Mouse (Mus musculus) forebrain, embryonic 12.5 days (tissue): ENCODE data around the gene Doc2g. TPM values are rescaled to one million over a fixed set of nuclear protein-coding genes. Genes with fewer than 3 reads are reported as not detected.
A peak's percentile ranks its signal among the peaks of the same experiment; 100 is the strongest.
"Not testable (repeated sequence)": the region's sequence is repeated elsewhere in the genome, so short reads cannot be mapped to it uniquely, and the experiment has no call there.

Experiments
- ATAC-seq: fragments of 200-750 bp; cut with Nextera tagmentation; 2 replicates; pipeline ENCODE4 v1.8.0; 2017; ENCODE audit warnings: moderate TSS enrichment; ENCODE audit not compliant: low FRiP score
- H3K27ac ChIP-seq: fragments of 300-500 bp; sonication (generic); 2 replicates; pipeline ENCODE4 v1.5.1; 2016; ENCODE audit warnings: mild to moderate bottlenecking
- H3K27me3 ChIP-seq: fragments of 300-500 bp; sonication (generic); 2 replicates; pipeline ENCODE4 v1.6.1; 2016; ENCODE audit warnings: mild to moderate bottlenecking
- H3K36me3 ChIP-seq: fragments of 300-500 bp; sonication (generic); replicated peaks from 2 replicates; pipeline ENCODE4 v1.6.1; 2016; ENCODE audit warnings: mild to moderate bottlenecking
- H3K4me1 ChIP-seq: fragments of 300-500 bp; sonication (generic); 2 replicates; pipeline ENCODE4 v1.6.1; 2016
- H3K4me2 ChIP-seq: fragments of 300-500 bp; sonication (generic); 2 replicates; pipeline ENCODE4 v1.6.1; 2016; ENCODE audit warnings: mild to moderate bottlenecking, moderate library complexity
- H3K4me3 ChIP-seq: fragments of 300-500 bp; sonication (generic); replicated peaks from 2 replicates; pipeline ENCODE4 v1.5.1; 2016; ENCODE audit warnings: mild to moderate bottlenecking
- H3K9ac ChIP-seq: fragments of 300-500 bp; sonication (generic); 2 replicates; pipeline ENCODE4 v1.6.1; 2016; ENCODE audit warnings: mild to moderate bottlenecking
- H3K9me3 ChIP-seq: fragments of 300-500 bp; sonication (generic); 2 replicates; pipeline ENCODE4 v1.6.1; 2016
- WGBS: fragments of 180-500 bp; shearing (Covaris S2); methylation state at CpG from one replicate; pipeline ENCODE4 v1.1.7; 2016; 5-methylcytosine and 5-hydroxymethylcytosine counted together
- polyA plus RNA-seq: library from polyadenylated mRNA; unstranded; fragments of >200 nt; fragmentation: Nextera tagmentation; extraction: Ambion mirVana; gene quantifications from 2 replicates; pipeline ENCODE4 v1.2.1, GENCODE M21; 2016

The Doc2g gene
- polyA plus RNA-seq, 1 experiment from 2014 or later: 6.3 TPM

DNA sequence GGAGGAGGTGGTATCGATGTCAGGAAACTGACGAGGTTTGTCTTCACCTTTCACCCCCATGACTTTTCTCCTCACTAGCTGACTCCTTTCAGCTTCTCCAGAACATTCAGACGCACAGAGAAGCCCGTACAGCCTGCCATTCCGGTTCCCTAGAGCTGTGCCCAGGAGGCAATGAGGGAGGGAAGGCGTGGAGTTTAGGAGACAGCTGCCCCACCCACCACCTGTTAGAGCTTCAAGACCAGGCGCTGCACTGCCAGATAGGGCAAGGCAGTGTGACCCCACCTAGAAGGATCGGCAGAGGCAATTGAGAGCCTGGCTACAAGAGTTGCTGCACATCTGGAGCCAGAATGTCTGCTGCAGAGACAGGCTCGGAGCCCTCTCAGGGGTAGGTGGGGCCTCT is 30.9 kb upstream of the Doc2g start, which contains the start of gene Aldh3b2:
Gene Aldh3b2, plus strand, starts transcription at position 100 of the 400 bp plus-strand sequence.
- WGBS: 60% methylated on average over 9 of the region's 9 CpGs
- Histone ChIP-seq H3K27ac (no peak within 1 kb of the TSS), H3K4me2 (no peak within 1 kb of the TSS)

DNA sequence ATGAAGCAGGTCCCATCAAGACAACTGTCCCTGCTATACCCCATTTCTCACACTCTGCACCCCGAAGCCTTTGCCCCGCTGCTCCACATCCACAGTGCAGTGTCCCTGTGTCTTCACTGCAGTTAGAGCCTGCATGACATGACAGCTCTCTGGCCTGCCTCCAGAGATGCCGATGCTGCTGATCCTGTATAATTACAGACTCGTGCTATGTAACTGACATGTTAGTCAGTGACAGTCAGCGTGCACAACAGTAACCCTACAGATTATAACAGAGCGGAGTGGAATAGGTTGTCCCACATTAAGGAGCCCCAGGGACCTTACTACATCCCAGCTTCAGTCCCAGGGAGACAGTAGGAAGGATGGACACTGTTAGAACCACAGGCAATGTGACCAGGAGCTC is 28.5 kb upstream of the Doc2g start:
- not testable (repeated sequence) for H3K27me3 ChIP-seq, H3K4me2 ChIP-seq, H3K9me3 ChIP-seq, H3K9ac ChIP-seq, ATAC-seq, H3K4me3 ChIP-seq, H3K4me1 ChIP-seq, H3K36me3 ChIP-seq, H3K27ac ChIP-seq
- WGBS: 87% methylated on average over 6 of the region's 6 CpGs

More for the DNA sequence above, 30.9 kb upstream of the Doc2g start, which contains the start of gene Aldh3b2:
- no peak for ATAC-seq
- no peaks in the 10 kb centered on the region for H3K27me3 ChIP-seq
- H3K4me3 ChIP-seq: no peak within 1 kb of the TSS
- H3K4me1 ChIP-seq: no peaks in the 10 kb centered on the region
- H3K9ac ChIP-seq: no peak within 1 kb of the TSS
- no peaks in the 10 kb centered on the region for H3K9me3 ChIP-seq
- no peaks in the 10 kb centered on the region for H3K36me3 ChIP-seq

DNA sequence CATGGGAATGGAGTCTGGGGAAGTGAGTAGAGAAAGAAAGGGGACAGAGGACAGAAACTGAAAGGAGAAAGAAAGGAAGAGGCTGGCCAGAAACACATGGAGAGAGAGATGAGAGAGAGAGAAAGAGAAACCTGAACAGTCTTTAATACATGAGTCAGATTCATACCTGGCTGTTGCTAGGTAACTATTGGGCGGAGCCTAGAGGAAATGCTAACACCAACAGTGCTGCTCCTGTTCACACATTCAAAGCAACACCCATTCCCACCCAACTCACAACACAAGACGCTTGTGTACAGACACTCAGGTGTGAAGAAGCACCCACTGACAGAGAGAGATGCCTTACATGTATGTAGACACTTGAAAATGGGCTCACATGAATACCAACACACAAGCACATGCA is 27.2 kb upstream of the Doc2g start:
- Histone ChIP-seq H3K9me3 (no peaks in the 10 kb centered on the region), H3K36me3 (no peaks in the 10 kb centered on the region), H3K4me1 (no peaks in the 10 kb centered on the region), H3K4me3 (no peak overlapping the region), H3K27ac (no peak overlapping the region), H3K4me2 (no peak overlapping the region), H3K9ac (no peak overlapping the region), H3K27me3 (no peaks in the 10 kb centered on the region)
- WGBS: 91% methylated on average over 2 of the region's 2 CpGs
- ATAC-seq: no peak

DNA sequence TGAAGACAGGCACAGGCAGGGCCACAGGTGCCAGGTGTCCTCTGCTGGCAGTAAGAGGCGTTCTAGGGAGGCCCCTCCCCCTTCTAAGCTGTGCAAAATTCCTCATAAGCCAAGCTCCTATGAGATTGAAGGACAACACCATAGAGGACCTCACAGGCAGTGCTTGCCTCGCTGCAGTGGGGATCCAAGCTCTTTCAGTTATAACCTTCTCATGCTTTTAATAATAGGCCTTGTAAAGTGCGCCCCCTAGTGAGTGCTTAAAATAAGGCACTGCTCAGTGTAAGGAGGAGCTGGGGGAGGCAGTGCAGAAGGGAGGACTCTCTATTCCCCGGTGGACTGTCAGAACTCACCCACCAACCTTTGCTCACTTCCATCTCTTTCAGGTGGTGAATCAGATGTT is 22.8 kb upstream of the Doc2g start:
- 16% methylated on average over 4 of the region's 4 CpGs for WGBS
- peak; percentile 68 for ATAC-seq
- H3K9me3 ChIP-seq: no peaks in the 10 kb centered on the region

DNA sequence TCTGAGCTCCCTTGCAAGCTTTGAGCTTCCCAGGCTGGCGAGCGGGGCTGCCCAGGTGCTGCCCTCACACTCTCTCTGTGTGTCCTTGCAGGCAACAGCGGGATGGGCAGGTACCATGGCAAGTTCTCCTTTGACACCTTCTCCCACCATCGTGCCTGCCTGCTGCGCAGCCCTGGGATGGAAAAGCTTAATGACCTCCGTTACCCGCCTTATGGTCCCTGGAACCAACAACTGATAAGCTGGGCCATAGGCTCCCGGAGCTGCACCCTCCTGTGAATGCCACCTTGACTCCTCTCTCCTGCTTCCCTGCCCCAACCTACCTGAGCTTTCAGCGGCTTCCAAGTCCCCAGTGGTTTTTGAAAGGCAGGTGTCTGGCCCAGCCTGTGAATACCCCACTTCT is 22.2 kb upstream of the Doc2g start:
- no peak overlapping the region for H3K4me3 ChIP-seq
- 79% methylated on average over 9 of the region's 9 CpGs for WGBS
- H3K9me3 ChIP-seq: no peaks in the 10 kb centered on the region
- ATAC-seq: no peak
- peaks cover 17% of the 10 kb centered on the region for H3K4me1 ChIP-seq
- H3K9ac ChIP-seq: no peak overlapping the region
- H3K4me2 ChIP-seq: no peak overlapping the region
- no peaks in the 10 kb centered on the region for H3K36me3 ChIP-seq
- H3K27ac ChIP-seq: no peak overlapping the region
- H3K27me3 ChIP-seq: no peaks in the 10 kb centered on the region

More for the DNA sequence above, 22.8 kb upstream of the Doc2g start:
- Histone ChIP-seq H3K4me3 (no peak overlapping the region), H3K27ac (no peak overlapping the region), H3K27me3 (no peaks in the 10 kb centered on the region), H3K9ac (no peak overlapping the region), H3K4me1 (peaks cover 14% of the 10 kb centered on the region), H3K4me2 (no peak overlapping the region), H3K36me3 (no peaks in the 10 kb centered on the region)

DNA sequence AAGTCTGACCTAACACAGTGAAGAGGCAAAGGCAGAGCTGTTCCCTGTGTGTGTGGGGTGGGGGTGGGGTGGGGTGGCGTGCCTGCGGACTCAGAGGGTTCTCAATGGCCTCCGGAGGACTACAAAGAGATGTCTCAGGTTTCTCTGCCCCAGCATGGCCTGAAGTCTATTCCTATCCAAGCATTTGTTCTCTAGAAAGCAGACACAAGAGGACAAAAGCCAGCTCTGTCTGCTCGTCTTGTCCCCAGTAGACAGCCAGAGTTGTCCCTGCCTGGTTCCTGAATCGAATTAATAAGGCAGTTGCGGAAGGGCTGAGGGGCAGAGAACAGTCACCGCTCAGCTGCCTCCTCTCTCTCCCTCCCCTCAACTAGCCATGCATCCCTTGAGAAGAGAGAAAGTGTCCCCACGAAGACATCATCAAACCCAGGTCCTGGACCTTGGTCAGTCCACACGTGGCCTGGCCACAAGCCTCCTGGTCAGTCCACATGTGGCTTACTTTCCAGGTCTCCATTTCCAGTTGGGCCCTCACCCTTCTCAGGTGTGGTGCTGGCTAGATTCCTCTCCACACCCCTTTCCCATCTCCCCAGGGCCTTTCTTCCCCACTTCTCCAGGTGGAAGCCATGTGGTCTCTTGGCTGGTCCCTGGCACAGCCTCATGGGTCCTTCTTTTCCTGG is 19.4 kb upstream of the Doc2g start:
- H3K4me3 ChIP-seq: no peak overlapping the region
- no peak overlapping the region for H3K27ac ChIP-seq
- H3K9me3 ChIP-seq: peaks cover 3% of the 10 kb centered on the region; the same call in 1 of the 2 replicates
- H3K4me1 ChIP-seq: peaks cover 17% of the 10 kb centered on the region
- H3K36me3 ChIP-seq: no peaks in the 10 kb centered on the region
- H3K9ac ChIP-seq: no peak overlapping the region
- H3K27me3 ChIP-seq: no peaks in the 10 kb centered on the region
- no peak overlapping the region for H3K4me2 ChIP-seq
- ATAC-seq: no peak
- 36% methylated on average over 9 of the region's 9 CpGs for WGBS

DNA sequence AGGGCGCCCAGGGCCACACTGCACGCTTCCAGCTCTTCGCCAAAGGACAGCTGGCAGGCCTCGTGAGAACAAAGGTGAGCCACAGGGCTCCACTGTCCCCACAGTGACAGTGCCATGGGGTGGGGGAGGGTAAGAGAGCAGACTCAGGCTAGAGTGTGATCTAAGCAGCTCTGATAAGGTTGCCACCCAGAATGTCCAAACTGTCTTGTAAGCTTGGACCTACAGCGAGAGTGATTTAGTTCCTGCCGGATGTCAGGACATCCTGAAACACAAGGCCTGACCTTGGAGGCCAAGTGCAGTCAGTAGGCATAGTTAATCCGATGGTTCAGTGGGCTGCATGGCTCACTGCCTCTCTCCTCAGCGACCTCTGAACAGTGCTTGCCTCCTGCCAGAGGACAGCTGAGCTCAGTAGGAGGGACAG is 17.8 kb upstream of the Doc2g start:
- ATAC-seq: no peak
- no peaks in the 10 kb centered on the region for H3K36me3 ChIP-seq
- peaks cover 6% of the 10 kb centered on the region; the same call in 1 of the 2 replicates for H3K9me3 ChIP-seq
- no peak overlapping the region for H3K4me3 ChIP-seq
- peaks cover 17% of the 10 kb centered on the region for H3K4me1 ChIP-seq
- H3K27ac ChIP-seq: no peak overlapping the region
- H3K27me3 ChIP-seq: no peaks in the 10 kb centered on the region
- no peak overlapping the region for H3K9ac ChIP-seq
- no peak overlapping the region for H3K4me2 ChIP-seq
- WGBS: 29% methylated on average over 8 of the region's 8 CpGs

DNA sequence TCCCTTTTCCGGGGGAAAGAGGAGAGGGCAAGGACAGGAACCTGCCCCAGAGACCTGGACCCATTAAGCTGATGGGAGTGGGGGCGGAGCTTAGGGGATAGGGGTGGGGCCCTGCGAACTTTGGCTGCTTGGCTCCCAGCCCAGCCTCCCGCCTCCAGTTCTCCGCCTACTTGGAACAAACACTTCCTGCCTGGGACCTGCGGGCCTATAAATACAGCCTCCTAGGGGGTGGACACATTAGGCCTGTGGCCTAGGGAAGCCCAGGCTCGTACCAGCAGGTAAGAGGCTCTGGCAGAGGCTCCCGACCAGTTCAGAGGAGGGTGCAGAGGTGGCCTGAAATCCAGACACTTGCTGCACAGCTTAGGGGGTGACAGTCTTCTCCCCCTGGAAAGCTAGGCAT is 16.8 kb upstream of the Doc2g start, which contains the start of gene Acy3:
Gene Acy3, plus strand, starts transcription at position 237 of the 400 bp plus-strand sequence.
- Histone ChIP-seq H3K9me3 (peaks cover 6% of the 10 kb centered on the region; the same call in 1 of the 2 replicates), H3K4me1 (peaks cover 17% of the 10 kb centered on the region), H3K36me3 (no peaks in the 10 kb centered on the region), H3K9ac (no peak within 1 kb of the TSS), H3K27ac (no peak within 1 kb of the TSS), H3K4me3 (no peak within 1 kb of the TSS), H3K27me3 (no peaks in the 10 kb centered on the region), H3K4me2 (no peak within 1 kb of the TSS)
- 22% methylated on average over 8 of the region's 8 CpGs for WGBS
- ATAC-seq: no peak

DNA sequence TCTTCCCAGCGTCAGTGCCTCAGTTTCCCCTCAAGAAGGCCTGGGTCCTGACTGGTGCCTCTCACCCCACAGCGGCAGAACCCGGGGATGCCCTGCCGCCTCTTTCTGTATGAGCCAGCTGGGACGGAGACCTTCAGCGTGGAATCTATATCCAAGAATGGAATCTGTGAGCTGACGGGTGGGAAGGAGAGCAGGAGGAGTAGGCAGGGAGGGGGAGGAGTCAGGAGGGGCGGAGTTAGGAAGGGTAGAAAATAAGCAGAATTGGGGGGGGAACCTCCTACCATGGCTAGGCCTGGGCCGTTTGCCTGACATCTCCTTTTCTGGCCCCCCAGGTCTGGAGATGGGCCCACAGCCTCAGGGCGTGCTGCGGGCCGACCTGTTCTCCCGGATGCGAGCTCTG is 15.0 kb upstream of the Doc2g start:
- H3K9ac ChIP-seq: no peak overlapping the region
- peaks cover 17% of the 10 kb centered on the region for H3K4me1 ChIP-seq
- H3K27ac ChIP-seq: no peak overlapping the region
- WGBS: 92% methylated on average over 14 of the region's 14 CpGs
- ATAC-seq: no peak
- peaks cover 6% of the 10 kb centered on the region; the same call in 1 of the 2 replicates for H3K27me3 ChIP-seq
- no peaks in the 10 kb centered on the region for H3K36me3 ChIP-seq
- H3K4me3 ChIP-seq: no peak overlapping the region
- H3K4me2 ChIP-seq: no peak overlapping the region
- H3K9me3 ChIP-seq: peaks cover 6% of the 10 kb centered on the region; the same call in 1 of the 2 replicates

DNA sequence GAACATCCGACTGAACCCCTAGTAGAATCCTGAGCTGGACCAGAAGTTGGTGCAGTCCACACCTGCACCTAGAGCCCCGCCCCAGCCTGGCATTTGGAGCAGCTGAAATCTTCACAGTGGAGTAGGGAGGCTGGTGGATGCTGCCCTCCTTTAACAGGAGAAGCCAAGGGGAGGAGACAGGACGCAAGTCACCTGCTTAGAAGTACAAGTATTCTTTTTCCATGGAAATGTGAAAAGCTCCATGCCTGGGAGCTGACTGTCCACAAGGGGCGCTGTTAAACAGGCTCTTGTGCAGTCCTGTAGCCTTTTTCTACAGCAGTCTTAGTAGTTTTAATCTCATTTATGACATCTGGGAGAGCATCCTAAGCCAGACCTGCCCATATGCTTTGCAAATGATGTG is 14.4 kb upstream of the Doc2g start:
- Histone ChIP-seq H3K9me3 (peaks cover 6% of the 10 kb centered on the region; the same call in 1 of the 2 replicates), H3K36me3 (no peaks in the 10 kb centered on the region), H3K4me3 (no peak overlapping the region), H3K4me1 (peaks cover 11% of the 10 kb centered on the region), H3K4me2 (no peak overlapping the region), H3K9ac (no peak overlapping the region), H3K27me3 (peaks cover 6% of the 10 kb centered on the region; the same call in 1 of the 2 replicates), H3K27ac (no peak overlapping the region)
- 87% methylated on average over 4 of the region's 4 CpGs for WGBS
- ATAC-seq: no peak

DNA sequence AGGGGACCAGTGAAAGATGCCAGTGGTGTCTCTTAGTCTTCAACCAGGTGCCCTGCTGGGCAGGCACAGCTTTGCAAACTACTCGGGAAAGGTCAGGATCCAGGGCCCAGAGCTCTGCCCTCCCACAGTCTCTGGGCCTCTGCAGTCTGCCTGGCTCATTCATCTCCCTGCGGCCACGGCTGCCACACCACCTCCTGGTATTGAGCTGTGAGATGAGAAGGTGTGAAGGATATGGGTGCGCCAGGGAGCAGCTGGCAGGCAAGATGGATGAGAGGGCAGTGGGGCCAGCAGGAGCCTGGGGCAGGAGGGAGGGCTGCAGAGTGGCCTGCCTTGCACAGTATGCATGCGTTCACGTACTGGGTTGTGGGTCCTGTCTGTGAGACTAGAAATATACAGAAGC is 12.3 kb upstream of the Doc2g start:
- Histone ChIP-seq H3K27me3 (peaks cover 6% of the 10 kb centered on the region; the same call in 1 of the 2 replicates), H3K9me3 (peaks cover 6% of the 10 kb centered on the region; the same call in 1 of the 2 replicates), H3K4me1 (no peaks in the 10 kb centered on the region; the same call in 1 of the 2 replicates), H3K27ac (no peak overlapping the region), H3K4me2 (no peak overlapping the region), H3K36me3 (no peaks in the 10 kb centered on the region), H3K4me3 (no peak overlapping the region), H3K9ac (no peak overlapping the region)
- 71% methylated on average over 6 of the region's 6 CpGs for WGBS
- ATAC-seq: no peak

DNA sequence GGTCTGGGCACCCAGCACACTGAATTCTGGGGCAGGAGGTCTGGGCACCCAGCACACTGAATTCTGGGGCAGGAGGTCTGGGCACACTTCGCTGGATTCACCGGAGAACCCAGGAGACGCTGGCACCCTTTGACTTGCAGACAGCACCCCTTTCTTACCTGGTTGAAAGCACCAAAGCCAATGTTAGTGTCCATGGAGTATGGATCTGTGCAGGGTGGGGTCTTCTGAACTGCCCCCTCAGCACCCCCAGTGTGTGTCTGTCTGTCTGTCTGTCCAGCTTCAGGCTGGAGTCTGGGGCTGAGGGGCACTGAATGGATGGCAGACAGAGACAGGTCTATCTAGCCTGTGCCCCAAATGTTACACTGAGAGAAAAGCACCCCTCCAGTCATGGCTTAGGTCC is 11.6 kb upstream of the Doc2g start:
- Histone ChIP-seq H3K4me2 (no peak overlapping the region), H3K4me1 (no peaks in the 10 kb centered on the region; the same call in 1 of the 2 replicates), H3K9ac (no peak overlapping the region), H3K9me3 (peaks cover 6% of the 10 kb centered on the region; the same call in 1 of the 2 replicates), H3K27ac (no peak overlapping the region), H3K27me3 (peaks cover 6% of the 10 kb centered on the region; the same call in 1 of the 2 replicates), H3K36me3 (no peaks in the 10 kb centered on the region), H3K4me3 (no peak overlapping the region)
- no peak for ATAC-seq
- 95% methylated on average over 3 of the region's 3 CpGs for WGBS

DNA sequence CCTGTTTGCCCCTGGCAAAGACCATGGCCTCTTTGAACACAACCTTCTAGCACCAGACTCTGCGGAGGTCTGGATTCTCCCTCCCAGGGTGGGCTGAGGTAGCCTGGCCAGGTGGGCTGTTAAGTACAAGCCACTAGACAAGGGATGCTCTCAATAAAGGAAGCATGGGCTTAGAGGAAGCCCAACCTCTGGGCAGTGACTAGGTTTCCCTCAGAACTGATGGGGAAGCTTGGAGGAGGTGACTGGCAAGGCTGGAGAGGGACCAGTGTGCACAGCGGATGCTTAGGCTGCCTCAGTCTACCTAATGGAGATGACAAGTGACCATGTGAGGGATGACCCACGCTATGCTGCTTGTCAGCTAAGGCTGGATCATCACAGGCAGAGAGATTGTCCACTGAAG is 11.1 kb upstream of the Doc2g start:
- no peak for ATAC-seq
- H3K4me2 ChIP-seq: no peak overlapping the region
- no peak overlapping the region for H3K27ac ChIP-seq
- peaks cover 6% of the 10 kb centered on the region; the same call in 1 of the 2 replicates for H3K27me3 ChIP-seq
- H3K36me3 ChIP-seq: no peaks in the 10 kb centered on the region
- peaks cover 6% of the 10 kb centered on the region; the same call in 1 of the 2 replicates for H3K9me3 ChIP-seq
- 81% methylated on average over 3 of the region's 3 CpGs for WGBS
- no peak overlapping the region for H3K9ac ChIP-seq
- no peak overlapping the region for H3K4me3 ChIP-seq
- no peaks in the 10 kb centered on the region; the same call in 1 of the 2 replicates for H3K4me1 ChIP-seq
